Mouse (Mus musculus) small intestine, adult 2 months (tissue): ENCODE results near the gene Nbea. TPM values are rescaled to one million over a fixed set of nuclear protein-coding genes. Genes with fewer than 3 reads are reported as not detected.

Experiments used
- H3K27ac ChIP-seq: fragments of 200-500 bp; 2 replicates; pipeline ENCODE4 v1.5.1; 2012; ENCODE audit warnings: low read depth, low read length, control low read depth, inconsistent platforms; ENCODE audit not compliant: insufficient read depth
- H3K27me3 ChIP-seq: fragments of 200-500 bp; 2 replicates; pipeline ENCODE4 v1.6.1; 2012; ENCODE audit warnings: mild to moderate bottlenecking, moderate library complexity, low read length, inconsistent platforms; ENCODE audit not compliant: control insufficient read depth, insufficient read depth
- H3K36me3 ChIP-seq: fragments of 200-500 bp; 2 replicates; pipeline ENCODE4 v1.6.1; 2012; ENCODE audit warnings: mild to moderate bottlenecking, low read length, control low read depth, inconsistent platforms; ENCODE audit not compliant: control insufficient read depth, insufficient read depth
- H3K4me1 ChIP-seq: fragments of 200-500 bp; 2 replicates; pipeline ENCODE4 v1.6.1; 2012; ENCODE audit warnings: low read length, inconsistent platforms, mixed read lengths; ENCODE audit not compliant: control insufficient read depth, insufficient read depth, insufficient read length
- H3K4me3 ChIP-seq: fragments of 200-500 bp; 2 replicates; pipeline ENCODE4 v1.5.1; 2012; ENCODE audit warnings: low read depth, mild to moderate bottlenecking, control low read depth, inconsistent platforms, low read length, moderate library complexity
- CTCF ChIP-seq: fragments of 200-500 bp; IDR thresholded peaks from 2 replicates; pipeline ENCODE4 v1.5.1; 2012; ENCODE audit warnings: low read depth, mild to moderate bottlenecking, control low read depth, inconsistent platforms, low read length, moderate library complexity, mixed read lengths; ENCODE audit not compliant: insufficient replicate concordance, insufficient read length; ENCODE audit errors: extremely low read depth
- POLR2A ChIP-seq: fragments of 200-500 bp; IDR thresholded peaks from 2 replicates; pipeline ENCODE4 v1.6.1; 2012; ENCODE audit warnings: low read depth, mild to moderate bottlenecking, control low read depth, inconsistent platforms, low read length, moderate library complexity
- WGBS: fragments of 180-500 bp; shearing (Covaris S2); methylation state at CpG from one replicate; pipeline ENCODE4 v1.1.7; 2018; 5-methylcytosine and 5-hydroxymethylcytosine counted together
- polyA plus RNA-seq: library from polyadenylated mRNA; depleted of rRNA; stranded (reverse); fragments of >200 nt; gene quantifications from 2 replicates; pipeline ENCODE4 v1.2.3, GENCODE M21; 2012

Gene Nbea
- polyA plus RNA-seq, 1 experiment, result 2.4 TPM

DNA sequence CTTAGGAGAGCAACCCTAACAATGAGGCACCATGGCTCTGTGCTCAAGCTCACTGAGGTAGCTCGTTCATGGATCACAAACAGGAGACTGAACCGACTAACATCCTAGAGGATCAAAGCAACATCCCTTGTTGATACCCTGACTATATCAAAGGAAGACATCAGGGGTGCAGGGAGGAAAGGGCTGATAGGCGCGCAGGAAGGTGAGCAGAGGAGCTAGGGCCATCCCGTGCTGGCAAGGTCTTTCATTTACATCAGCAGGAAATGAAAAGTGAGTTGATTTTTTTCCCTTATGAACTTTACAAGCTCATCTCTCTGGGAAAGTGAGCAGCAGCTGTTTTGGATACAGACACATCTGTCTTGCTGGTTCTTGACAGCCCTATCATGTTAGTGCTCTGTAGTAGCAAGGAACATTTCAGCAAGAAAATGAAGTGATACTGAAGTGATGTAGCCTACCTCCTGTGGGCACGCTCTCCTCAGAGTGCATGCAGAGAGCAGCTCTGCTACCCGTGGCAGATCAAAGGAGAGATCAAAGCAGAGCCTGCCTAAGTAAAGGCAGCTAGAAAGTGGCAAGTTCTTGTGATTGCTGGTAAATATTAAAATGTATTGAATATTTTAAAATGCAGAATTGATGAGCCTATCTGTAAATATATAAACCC lies 523.8 kb downstream of the Nbea start:
- no peaks in the 10 kb centered on the region for H3K36me3 ChIP-seq
- no peak overlapping the region for H3K27ac ChIP-seq
- no peak overlapping the region for H3K4me3 ChIP-seq
- 74% methylated on average over 7 of the region's 7 CpGs for WGBS
- H3K4me1 ChIP-seq, result no peaks in the 10 kb centered on the region
- TF ChIP-seq POLR2A, result no peak
- no peak for TF ChIP-seq CTCF
- H3K27me3 ChIP-seq, result no peaks in the 10 kb centered on the region

GRCm38 (mm10) chr3:55652321-55652720 lies 531.2 kb downstream of the Nbea start:
- TF ChIP-seq CTCF (no peak), POLR2A (no peak)
- H3K4me1 ChIP-seq, result 0 out of 2 replicates have a peak, but pooled peaks cover 2% of the 10 kb centered on the region
- 64% methylated on average over 2 of the region's 2 CpGs for WGBS
- no peak overlapping the region for H3K27ac ChIP-seq
- H3K36me3 ChIP-seq, result no peaks in the 10 kb centered on the region
- H3K4me3 ChIP-seq, result no peak overlapping the region
- no peaks in the 10 kb centered on the region for H3K27me3 ChIP-seq

- WGBS, result 80% methylated on average over 4 of the region's 4 CpGs
- H3K27ac ChIP-seq, result no peak overlapping the region
- 0 out of 2 replicates have a peak, but pooled peaks cover 2% of the 10 kb centered on the region for H3K4me1 ChIP-seq
- H3K36me3 ChIP-seq, result no peaks in the 10 kb centered on the region
- no peaks in the 10 kb centered on the region for H3K27me3 ChIP-seq
- no peak overlapping the region for H3K4me3 ChIP-seq
- TF ChIP-seq POLR2A (no peak), CTCF (no peak)
Measured at GRCm38 (mm10) chr3:55651877-55652276, 531.6 kb downstream of the Nbea start.

- H3K27me3 ChIP-seq, result no peaks in the 10 kb centered on the region
- no peak overlapping the region for H3K27ac ChIP-seq
- no peak overlapping the region for H3K4me3 ChIP-seq
- TF ChIP-seq CTCF (no peak), POLR2A (no peak)
- 79% methylated on average over 5 of the region's 5 CpGs for WGBS
- 0 out of 2 replicates have a peak, but pooled peaks cover 2% of the 10 kb centered on the region for H3K4me1 ChIP-seq
- H3K36me3 ChIP-seq, result no peaks in the 10 kb centered on the region
Measured at GRCm38 (mm10) chr3:55649541-55649940, 534.0 kb downstream of the Nbea start.

DNA sequence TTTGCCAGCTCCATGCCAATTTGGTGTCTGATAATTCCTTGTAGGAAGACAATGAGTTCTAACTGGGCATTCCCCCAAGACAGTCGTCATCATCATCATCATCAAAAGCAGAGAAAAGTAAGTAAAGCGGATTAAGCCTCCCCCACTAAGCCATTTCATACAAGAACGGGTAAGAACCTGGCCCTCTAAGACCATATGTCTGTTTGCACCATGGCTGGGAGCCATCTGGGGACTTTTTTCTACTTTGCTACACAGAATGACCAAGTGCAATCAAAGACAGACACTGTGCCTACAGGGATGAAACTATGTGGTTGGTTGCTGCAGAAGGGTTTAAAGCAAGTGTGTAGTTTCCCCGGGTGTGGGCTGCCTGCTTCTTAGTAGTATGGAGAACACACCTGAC lies 535.2 kb downstream of the Nbea start:
- 91% methylated on average over 4 of the region's 4 CpGs for WGBS
- no peaks in the 10 kb centered on the region for H3K36me3 ChIP-seq
- H3K4me3 ChIP-seq, result no peak overlapping the region
- TF ChIP-seq CTCF, result no peak
- TF ChIP-seq POLR2A, result no peak
- no peaks in the 10 kb centered on the region for H3K27me3 ChIP-seq
- H3K27ac ChIP-seq, result no peak overlapping the region
- 0 out of 2 replicates have a peak, but pooled peaks cover 2% of the 10 kb centered on the region for H3K4me1 ChIP-seq

GRCm38 (mm10) chr3:55647176-55647575 lies 536.3 kb downstream of the Nbea start:
- H3K4me3 ChIP-seq, result no peak overlapping the region
- no peaks in the 10 kb centered on the region for H3K36me3 ChIP-seq
- H3K27ac ChIP-seq, result no peak overlapping the region
- TF ChIP-seq POLR2A (no peak), CTCF (no peak)
- 60% methylated on average over 6 of the region's 6 CpGs for WGBS
- no peaks in the 10 kb centered on the region for H3K27me3 ChIP-seq
- 0 out of 2 replicates have a peak, but pooled peaks cover 2% of the 10 kb centered on the region for H3K4me1 ChIP-seq

DNA sequence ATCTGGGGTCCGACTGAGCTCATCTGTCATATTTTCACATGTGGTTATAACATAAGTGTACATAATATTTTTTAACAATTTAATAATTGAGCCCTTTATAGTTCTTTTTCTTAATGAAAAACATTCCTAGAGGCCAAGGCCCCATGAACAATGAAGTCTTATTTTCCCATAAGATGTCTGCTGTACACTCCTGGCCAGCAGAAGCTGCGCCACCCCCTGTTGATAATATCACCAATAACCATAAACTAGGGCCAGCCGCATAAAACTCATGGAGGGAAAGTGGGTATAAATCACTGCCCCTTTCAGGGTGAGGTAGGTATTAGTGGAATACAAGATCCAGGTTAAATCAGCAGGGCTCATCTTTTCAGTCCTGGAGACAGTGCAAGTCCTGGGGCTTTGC lies 537.1 kb downstream of the Nbea start:
- Histone ChIP-seq H3K4me1 (no peaks in the 10 kb centered on the region), H3K36me3 (no peaks in the 10 kb centered on the region), H3K27ac (no peak overlapping the region), H3K4me3 (no peak overlapping the region), H3K27me3 (no peaks in the 10 kb centered on the region)
- no peak for TF ChIP-seq CTCF
- 87% methylated on average over 3 of the region's 3 CpGs for WGBS
